Comparison of ENCODE assay signal across 18 mouse cellular contexts in genomic region chr16:37463981-37464380, GRCm38 (mm10).
DNase-seq lines count a peak whose midpoint lies in the region; ATAC-seq and TF ChIP-seq lines count a peak whose summit lies in the region.
"Had no signal": no experiment of that assay in that cellular context is flagged by ENCODE, and none has a peak within 500 bp of the region (broad histone marks: within the 10 kb centered on the region; RNA-seq: fewer than 3 reads in every experiment).

No protein-coding gene starts in this region.

- WGBS in kidney, embryonic 15.5 days: 86% methylated on average over 6 of the region's 6 CpGs
- 90% methylated on average over 6 of the region's 6 CpGs for WGBS in forebrain, embryonic 16.5 days

- no peak overlapping the region for H3K9ac ChIP-seq in kidney, embryonic 15.5 days
- no peak overlapping the region for H3K9ac ChIP-seq in forebrain, embryonic 16.5 days (replicated peaks; ENCODE audit: low read depth, low read length)
- H3K9ac ChIP-seq: hindbrain, embryonic 15.5 days; liver, embryonic 13.5 days; midbrain, embryonic 12.5 days; neural tube, embryonic 15.5 days had no signal

- H3K27me3 ChIP-seq in kidney, embryonic 15.5 days: no peaks in the 10 kb centered on the region
- no peaks in the 10 kb centered on the region for H3K27me3 ChIP-seq in forebrain, embryonic 16.5 days (replicated peaks; ENCODE audit: control insufficient read depth, insufficient read depth, low read length)
- H3K27me3 ChIP-seq: hindbrain, embryonic 15.5 days; liver, embryonic 13.5 days; midbrain, embryonic 12.5 days; neural tube, embryonic 15.5 days had no signal

- H3K36me3 ChIP-seq in kidney, embryonic 15.5 days: no peaks in the 10 kb centered on the region
- H3K36me3 ChIP-seq in forebrain, embryonic 16.5 days (ENCODE audit: control insufficient read depth, insufficient read depth): no peaks in the 10 kb centered on the region
- H3K36me3 ChIP-seq: hindbrain, embryonic 15.5 days; liver, embryonic 13.5 days; midbrain, embryonic 12.5 days; neural tube, embryonic 15.5 days had no signal

- no peak overlapping the region for H3K4me3 ChIP-seq in gastrocnemius, adult 2 months
- no peak overlapping the region for H3K4me3 ChIP-seq in kidney, embryonic 15.5 days (replicated peaks)
- H3K4me3 ChIP-seq in forebrain, embryonic 16.5 days (replicated peaks; ENCODE audit: low read length): no peak overlapping the region
- H3K4me3 ChIP-seq: hindbrain, embryonic 15.5 days; liver, embryonic 13.5 days; midbrain, embryonic 12.5 days; neural tube, embryonic 15.5 days had no signal

- no peak overlapping the region for H3K4me2 ChIP-seq in kidney, embryonic 15.5 days
- no peak overlapping the region for H3K4me2 ChIP-seq in forebrain, embryonic 16.5 days (ENCODE audit: low read length)
- H3K4me2 ChIP-seq: heart, embryonic 11.5 days; hindbrain, embryonic 15.5 days; liver, embryonic 13.5 days; midbrain, embryonic 12.5 days; neural tube, embryonic 15.5 days had no signal

- H3K27ac ChIP-seq in gastrocnemius, adult 2 months: no peak overlapping the region
- no peak overlapping the region for H3K27ac ChIP-seq in kidney, embryonic 15.5 days
- H3K27ac ChIP-seq in forebrain, embryonic 16.5 days (ENCODE audit: low read length): no peak overlapping the region
- H3K27ac ChIP-seq: hindbrain, embryonic 15.5 days; liver, embryonic 13.5 days; midbrain, embryonic 12.5 days; neural tube, embryonic 15.5 days had no signal

- intact Hi-C loops in gastrocnemius, adult 2 months (cut with DNase I): no loop called here

- no peak for TF ChIP-seq CTCF in gastrocnemius, adult 2 months (IDR thresholded peaks at IDR 0.05)

- ATAC-seq in kidney, embryonic 15.5 days (replicated peaks; ENCODE audit: low FRiP score): no peak
- no peak for ATAC-seq in forebrain, embryonic 16.5 days

- no peaks in the 10 kb centered on the region for H3K4me1 ChIP-seq in kidney, embryonic 15.5 days
- no peaks in the 10 kb centered on the region for H3K4me1 ChIP-seq in forebrain, embryonic 16.5 days (replicated peaks; ENCODE audit: control insufficient read depth, insufficient read depth, low read length)
- H3K4me1 ChIP-seq: hindbrain, embryonic 15.5 days; liver, embryonic 13.5 days; midbrain, embryonic 12.5 days; neural tube, embryonic 15.5 days had no signal

- DNase-seq in gastrocnemius, adult 2 months: peak; percentile 23
- DNase-seq in gastrocnemius, postnatal 10 days: no peak
- DNase-seq in cerebellum, adult 11-12 months: peak; percentile 90
- peak; percentile 93 for DNase-seq in cerebellum, adult 9-10 months
- no peak for DNase-seq in thymus, postnatal 0 days (ENCODE audit: low spot score)
- DNase-seq: kidney, adult 2 months; kidney, postnatal 10 days; liver, embryonic 13.5 days; lung, adult 2 months; right cerebral cortex, adult 18-20 months; right cerebral cortex, postnatal 4 days; thymus, postnatal 25 days had no signal

- no peaks in the 10 kb centered on the region for H3K9me3 ChIP-seq in kidney, embryonic 15.5 days (replicated peaks)
- H3K9me3 ChIP-seq in forebrain, embryonic 16.5 days (ENCODE audit: control insufficient read depth, low read length): no peaks in the 10 kb centered on the region
- H3K9me3 ChIP-seq: hindbrain, embryonic 15.5 days; liver, embryonic 13.5 days; midbrain, embryonic 12.5 days; neural tube, embryonic 15.5 days had no signal

Comparison
In these comparisons a context has a peak if more than half of its experiments do, and no peak if none do; other contexts are left out.
1. DNase-seq: peak in gastrocnemius, adult 2 months (single experiment), cerebellum, adult 11-12 months (single experiment) and cerebellum, adult 9-10 months (single experiment); none in gastrocnemius, postnatal 10 days (single experiment) and thymus, postnatal 0 days (single experiment).